Mouse (Mus musculus): ENCODE data around the gene Ubxn2a.

DNA sequence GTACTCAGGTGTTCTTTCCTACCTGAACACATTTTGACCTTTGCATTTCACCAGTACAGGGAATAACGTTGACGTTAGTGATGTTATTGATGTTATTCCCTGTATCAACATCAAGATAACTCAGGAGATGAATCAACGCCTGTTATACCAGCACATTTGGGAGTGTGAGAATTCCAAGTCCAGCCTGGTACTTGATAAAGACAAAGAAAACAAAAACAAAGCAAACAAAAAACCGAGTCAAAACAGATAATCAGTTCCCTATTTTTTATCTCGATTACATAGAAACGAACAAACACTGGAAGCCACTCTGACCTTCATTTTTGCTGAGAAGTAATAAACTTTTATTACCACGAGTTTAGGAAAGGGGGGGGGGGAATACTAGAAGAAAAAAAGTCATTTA, 1.0 kb downstream of the Ubxn2a start:
- no peak for TF ChIP-seq CTCF (IDR thresholded peaks at IDR 0.05; ENCODE audit: low read depth, low read length)
- TF ChIP-seq POLR2A (IDR thresholded peaks at IDR 0.05; ENCODE audit: borderline replicate concordance, low read depth, low read length) = no peak

Data from bone marrow macrophage, adult 2 months (primary cell).